Mouse (Mus musculus) adrenal gland, postnatal 4 days (tissue): Measurements from ENCODE around the gene Olfr24. TPM values are rescaled to one million over a fixed set of nuclear protein-coding genes. Genes with fewer than 3 reads are reported as not detected.
"Not testable (repeated sequence)": the region's sequence is repeated elsewhere in the genome, so short reads cannot be mapped to it uniquely, and the experiment has no call there.

Experiments used
- DNase-seq, 2 experiments: peaks; one replicate each; pipeline ENCODE4 v3.0.0; 2021 to 2022; ENCODE audit warnings: low spot score in 2 of 2, mixed read lengths in 2 of 2
- long read RNA-seq, 2 experiments: library from polyadenylated mRNA; stranded (forward); transcript quantifications; one replicate each; pipeline ENCODE4 v2.0.0; 2021
- total RNA-seq, 2 experiments: library from RNA; stranded (reverse); gene quantifications; 2 replicates each; pipeline ENCODE4 v1.2.3; 2021

The Olfr24 gene
- total RNA-seq: not detected
- long read RNA-seq, experiment 1: 0 reads
- long read RNA-seq, experiment 2: 0 reads

DNA sequence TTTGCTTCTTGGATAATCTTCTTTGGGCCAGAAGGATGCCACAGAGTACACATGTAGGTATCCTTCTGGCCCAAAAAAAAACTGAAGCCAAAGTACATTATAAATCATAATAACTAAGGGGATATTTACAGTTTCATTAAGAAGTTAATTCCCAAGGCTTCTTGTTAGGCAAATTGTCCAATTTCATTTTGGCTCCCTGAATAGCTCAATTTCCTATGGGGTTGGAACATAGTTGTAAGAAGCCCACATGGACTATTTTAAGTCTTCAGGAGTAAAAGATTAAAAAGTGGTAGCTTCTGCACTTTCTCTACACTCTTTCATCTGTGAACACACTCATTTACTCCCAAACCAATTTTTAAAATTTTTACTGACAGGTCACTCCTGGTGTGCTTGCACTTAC, at the start of gene Olfr24:
Olfr24 (minus strand) TSS at position 101 of the 400 bp plus-strand sequence.
- no peak for DNase-seq

DNA sequence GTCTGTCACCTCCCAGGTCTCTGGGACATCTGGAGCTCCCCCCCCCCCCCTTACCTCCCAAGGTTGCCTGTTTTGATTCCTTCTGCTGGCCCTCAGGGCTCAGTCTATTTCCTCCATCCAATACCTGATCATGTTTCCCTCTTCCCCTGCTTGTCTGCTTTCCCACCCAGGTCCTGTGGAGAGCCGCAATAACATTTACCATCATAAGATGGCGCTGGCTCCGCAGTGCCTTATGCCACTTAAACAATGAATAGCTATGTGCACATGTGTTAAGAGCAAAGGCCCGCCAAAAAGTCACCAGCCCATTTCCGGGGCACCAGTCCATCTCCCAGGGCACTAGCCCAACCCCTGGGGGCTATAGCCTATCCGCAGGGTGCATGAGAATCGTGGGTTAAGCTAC, 21.5 kb upstream of the Olfr24 start:
- no peak for DNase-seq

DNA sequence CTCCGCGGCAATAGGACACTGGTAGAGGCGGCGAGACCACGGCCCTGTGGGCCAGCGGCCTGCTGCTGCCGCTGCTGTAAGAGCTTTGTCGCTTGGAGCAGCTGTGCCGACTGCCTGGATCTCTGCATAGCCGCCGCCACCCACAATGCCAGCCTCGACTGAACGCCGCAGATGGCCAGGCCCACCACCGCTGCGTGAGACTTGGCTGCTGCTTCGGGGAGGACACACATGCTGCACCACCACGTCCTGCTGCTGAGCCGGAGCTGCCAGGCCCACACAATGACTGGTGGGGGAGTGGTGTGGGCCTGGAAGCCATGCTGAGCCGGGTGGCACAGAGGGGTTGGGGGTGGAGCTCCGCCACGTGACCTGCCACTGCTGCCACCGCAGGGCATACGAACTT, 15.7 kb upstream of the Olfr24 start:
- no peak for DNase-seq

DNA sequence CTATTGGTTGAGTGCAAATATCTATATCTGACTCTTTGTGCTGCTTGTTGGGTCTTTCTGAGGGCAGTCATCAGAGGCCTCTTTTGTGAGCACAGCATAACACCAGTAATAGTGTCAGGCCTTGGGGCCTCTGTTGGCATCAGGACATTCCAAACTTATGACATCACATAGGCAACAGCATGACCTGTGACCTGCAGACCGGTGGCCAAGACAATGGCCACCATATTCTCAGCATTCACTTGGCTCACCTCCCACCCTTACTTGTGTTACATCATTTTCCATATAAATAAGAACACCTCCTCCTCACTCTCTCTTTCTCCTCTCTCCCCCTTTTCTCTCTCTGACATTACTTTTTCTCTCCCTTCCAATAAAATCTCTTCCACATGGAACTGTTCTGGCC, 15.2 kb upstream of the Olfr24 start:
- no peak for DNase-seq

DNA sequence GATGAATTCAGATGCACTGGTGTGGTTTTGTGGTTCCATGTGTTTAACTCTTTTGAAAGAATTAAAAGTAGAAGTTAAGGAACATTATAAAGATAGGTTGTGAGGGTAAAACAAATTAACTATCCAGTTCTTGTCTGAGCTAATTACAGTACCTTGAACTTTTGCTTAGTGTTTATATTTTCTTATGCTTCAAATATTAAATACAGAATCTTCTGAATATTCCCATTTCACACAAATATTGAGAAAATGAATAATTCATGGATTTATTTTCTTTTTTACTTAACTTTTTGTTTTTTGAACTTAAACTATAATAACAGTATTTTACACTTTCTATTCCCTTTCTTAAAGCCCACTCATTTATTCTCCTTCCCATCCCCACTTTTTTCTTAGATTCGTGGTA, 8.2 kb downstream of the Olfr24 start:
- no peak for DNase-seq

DNA sequence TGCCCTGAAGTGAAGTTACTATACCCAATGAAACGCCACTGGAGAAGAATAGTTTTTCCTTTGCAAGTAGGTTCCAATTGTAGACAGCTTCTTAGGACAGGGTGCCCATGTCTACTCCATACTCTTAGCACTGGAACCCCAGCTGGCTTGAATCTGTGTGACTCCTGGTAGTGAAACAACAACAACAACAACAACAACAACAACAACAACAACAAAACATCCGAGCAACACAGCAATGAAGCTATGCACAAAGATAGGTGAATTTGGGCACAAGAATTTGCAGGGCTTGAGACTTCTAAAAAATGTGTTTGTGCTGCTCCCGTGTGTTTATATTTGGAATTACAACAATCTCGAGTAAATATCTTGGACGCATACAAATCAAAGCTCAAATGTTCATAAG, 19.2 kb downstream of the Olfr24 start:
- no peak for DNase-seq

DNA sequence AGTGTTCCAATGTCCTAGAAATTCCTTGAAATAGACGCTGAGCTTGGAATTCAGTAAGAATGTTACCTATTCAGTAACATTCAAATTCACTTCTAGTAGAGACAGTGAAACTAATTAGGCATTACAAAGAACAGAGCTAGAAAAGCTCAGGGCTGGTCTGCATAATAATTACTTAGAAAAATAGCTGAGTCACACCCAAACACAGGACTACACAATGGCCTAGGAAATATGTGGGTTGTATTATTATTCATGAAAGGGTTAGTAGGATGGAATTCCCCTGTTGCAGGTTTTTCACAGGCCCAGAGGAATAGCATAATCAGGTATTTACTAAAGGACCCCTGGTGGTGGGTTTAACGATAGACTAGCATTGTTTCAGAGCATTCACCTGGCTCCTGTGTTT, 29.6 kb downstream of the Olfr24 start:
- not testable (repeated sequence) for DNase-seq

DNA sequence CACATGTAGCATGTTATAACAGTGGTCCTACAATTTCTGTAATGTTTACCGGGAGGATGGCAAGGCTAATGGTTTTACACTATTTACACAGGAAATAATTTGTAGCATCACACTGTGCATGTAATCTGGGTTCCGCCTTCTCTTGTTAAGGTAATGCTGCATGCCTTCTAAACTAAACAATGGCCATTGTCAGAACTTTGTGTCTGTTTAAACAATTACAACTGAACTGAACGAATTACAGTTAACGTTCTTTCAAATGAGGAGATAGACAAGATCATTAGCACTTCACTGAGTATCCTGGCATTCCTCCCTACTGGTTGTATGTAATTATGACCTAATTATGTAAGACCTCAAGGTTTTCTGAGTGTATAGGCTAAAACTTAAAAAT, 41.1 kb downstream of the Olfr24 start:
- no peak for DNase-seq

DNA sequence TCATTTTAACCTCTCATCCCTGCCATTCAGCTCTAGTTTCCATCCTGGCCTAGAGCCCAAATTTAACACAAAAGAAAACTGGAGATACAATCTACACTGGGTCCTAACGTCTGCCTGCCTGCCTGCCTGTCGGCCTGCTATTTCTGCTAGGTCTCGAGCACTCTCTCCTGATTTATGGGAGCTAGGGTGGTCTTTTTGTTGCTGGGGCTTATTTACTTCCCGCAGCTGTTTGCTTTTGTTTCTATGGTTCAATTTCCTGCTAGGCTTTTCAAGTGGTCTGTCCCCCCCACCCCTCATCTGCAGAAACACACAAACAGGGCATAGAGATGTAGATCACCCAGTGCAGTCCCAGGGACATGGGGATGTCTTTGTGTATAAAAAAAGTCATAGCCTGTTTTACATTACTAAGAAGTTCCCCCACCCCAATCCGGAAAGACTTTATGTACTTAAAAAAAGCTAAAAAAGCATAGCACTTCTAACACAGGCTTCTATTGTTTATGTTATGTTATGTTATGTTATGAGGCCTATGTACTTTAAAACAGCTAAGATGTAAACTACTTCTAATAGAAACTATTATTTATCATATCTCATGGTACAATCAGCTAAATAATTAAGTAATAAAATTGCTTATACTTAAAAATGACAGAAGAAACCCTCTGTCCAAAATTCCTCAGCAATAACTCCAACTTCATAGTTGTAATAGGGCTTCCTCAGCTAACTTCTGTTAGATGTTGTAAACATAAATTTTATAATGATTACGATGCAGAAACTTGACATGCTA, 41.7 kb downstream of the Olfr24 start:
- DNase-seq: no peak

DNA sequence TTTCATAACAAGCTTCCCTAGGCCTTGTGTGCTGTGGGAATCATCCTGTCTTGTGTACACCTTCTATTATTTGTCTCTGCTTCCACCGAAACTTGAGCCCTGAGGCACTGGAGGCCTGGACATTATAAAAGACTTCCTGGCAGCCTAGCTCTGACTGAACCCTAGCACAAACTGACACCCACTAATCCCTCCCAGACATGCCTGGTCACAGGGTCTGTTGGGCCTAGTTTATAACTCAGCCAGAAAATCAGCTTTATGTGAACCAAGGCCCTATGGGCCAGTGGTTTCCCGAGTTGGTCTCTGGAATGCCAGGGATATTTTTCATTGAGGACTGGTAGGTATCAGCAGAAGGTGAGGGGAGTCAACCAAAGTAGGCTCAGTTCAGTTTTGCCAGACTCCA, 42.8 kb downstream of the Olfr24 start:
- no peak for DNase-seq

DNA sequence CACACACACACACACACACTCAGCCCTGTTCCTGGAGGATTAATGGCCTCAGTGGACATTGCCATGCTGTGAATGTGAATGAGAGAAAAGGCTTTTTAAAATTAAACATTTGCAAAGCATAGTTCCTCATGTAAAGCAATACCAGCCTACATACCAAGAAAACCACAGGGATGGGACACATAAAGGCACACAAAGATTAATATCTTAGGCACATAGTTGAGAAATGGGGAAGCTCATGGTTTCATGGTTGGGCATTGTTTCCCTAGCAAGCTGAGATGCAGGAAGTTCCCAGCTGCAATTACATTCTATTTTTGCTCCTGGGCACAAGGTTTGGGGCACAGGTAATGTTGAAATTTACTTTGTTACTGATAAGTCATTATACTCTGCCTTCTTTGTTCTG, 58.2 kb downstream of the Olfr24 start:
- no peak for DNase-seq

Other genes with a start within 250 kb of the Olfr24 start
- gene Muc16, start 89.5 kb downstream of the Olfr24 start, total RNA-seq: 1 to 10 TPM; 5.4 TPM
- not detected for gene Olfr828, start 55.5 kb upstream of the Olfr24 start, total RNA-seq
- gene Olfr829, start 90.9 kb upstream of the Olfr24 start, total RNA-seq: not detected
- not detected for gene Olfr830, start 110.7 kb upstream of the Olfr24 start, total RNA-seq
- not detected for gene Olfr832, start 173.1 kb upstream of the Olfr24 start, total RNA-seq
- gene Olfr834, start 224.0 kb upstream of the Olfr24 start, total RNA-seq: not detected